Mouse (Mus musculus): ENCODE results near the gene Tagln. TPM values are rescaled to one million over a fixed set of nuclear protein-coding genes. Genes with fewer than 3 reads are reported as not detected.

The Tagln gene
- polyA plus RNA-seq, 1 experiment: 279 TPM

- TF ChIP-seq POLR2A (IDR thresholded peaks at IDR 0.05; ENCODE audit: borderline replicate concordance, extremely low read depth, low read depth, low read length): no peak
- TF ChIP-seq CTCF (IDR thresholded peaks at IDR 0.05; ENCODE audit: insufficient read depth, low read length): no peak
- no peak for DNase-seq
- WGBS: 69% methylated on average over 2 of the region's 2 CpGs
- H3K4me3 ChIP-seq (replicated peaks; ENCODE audit: extremely low read depth, low read depth, low read length): no peak overlapping the region
- H3K4me1 ChIP-seq (ENCODE audit: control insufficient read depth, insufficient read depth, low read length): no peaks in the 10 kb centered on the region
Observed at GRCm38 (mm10) chr9:45961855-45962254, 26.0 kb upstream of the Tagln start.

- no peak for TF ChIP-seq CTCF (IDR thresholded peaks at IDR 0.05; ENCODE audit: insufficient read depth, low read length)
- no peak for TF ChIP-seq POLR2A (IDR thresholded peaks at IDR 0.05; ENCODE audit: borderline replicate concordance, extremely low read depth, low read depth, low read length)
- Histone ChIP-seq H3K4me3 (replicated peaks; ENCODE audit: extremely low read depth, low read depth, low read length) (no peak overlapping the region), H3K4me1 (ENCODE audit: control insufficient read depth, insufficient read depth, low read length) (peaks cover 4% of the 10 kb centered on the region; the same call in 1 of the 2 replicates)
- no peak for DNase-seq
- WGBS: 68% methylated on average over 7 of the region's 7 CpGs
Observed at GRCm38 (mm10) chr9:45959661-45960060, 23.8 kb upstream of the Tagln start.

- WGBS: 44% methylated on average over 4 of the region's 4 CpGs
- TF ChIP-seq CTCF (IDR thresholded peaks at IDR 0.05; ENCODE audit: insufficient read depth, low read length) (no peak), POLR2A (IDR thresholded peaks at IDR 0.05; ENCODE audit: borderline replicate concordance, extremely low read depth, low read depth, low read length) (no peak)
- Histone ChIP-seq H3K4me1 (ENCODE audit: control insufficient read depth, insufficient read depth, low read length) (peaks cover 4% of the 10 kb centered on the region; the same call in 1 of the 2 replicates), H3K4me3 (replicated peaks; ENCODE audit: extremely low read depth, low read depth, low read length) (no peak overlapping the region)
- no peak for DNase-seq
Observed at GRCm38 (mm10) chr9:45958851-45959250, 23.0 kb upstream of the Tagln start.

GRCm38 (mm10) chr9:45958023-45958670 lies 22.3 kb upstream of the Tagln start:
- Histone ChIP-seq H3K4me3 (replicated peaks; ENCODE audit: extremely low read depth, low read depth, low read length) (no peak overlapping the region), H3K4me1 (ENCODE audit: control insufficient read depth, insufficient read depth, low read length) (peaks cover 8% of the 10 kb centered on the region)
- no peak for DNase-seq
- 41% methylated on average over 7 of the region's 7 CpGs for WGBS
- TF ChIP-seq CTCF (IDR thresholded peaks at IDR 0.05; ENCODE audit: insufficient read depth, low read length) (no peak), POLR2A (IDR thresholded peaks at IDR 0.05; ENCODE audit: borderline replicate concordance, extremely low read depth, low read depth, low read length) (no peak)

GRCm38 (mm10) chr9:45955107-45955963 lies 19.5 kb upstream of the Tagln start, which contains the start of gene Sidt2:
Sidt2 (minus strand) TSS chr9:45955258.
- Histone ChIP-seq H3K4me3 (replicated peaks; ENCODE audit: extremely low read depth, low read depth, low read length) (peak within 1 kb of the TSS; percentile 75), H3K4me1 (ENCODE audit: control insufficient read depth, insufficient read depth, low read length) (peaks cover 10% of the 10 kb centered on the region)
- TF ChIP-seq CTCF (IDR thresholded peaks at IDR 0.05; ENCODE audit: insufficient read depth, low read length): no peak
- TF ChIP-seq POLR2A (IDR thresholded peaks at IDR 0.05; ENCODE audit: borderline replicate concordance, extremely low read depth, low read depth, low read length): no peak; the same call in none of the 2 replicates
- WGBS: under 1% methylated on average over 48 of the region's 48 CpGs
- DNase-seq: peak; percentile 88

DNA sequence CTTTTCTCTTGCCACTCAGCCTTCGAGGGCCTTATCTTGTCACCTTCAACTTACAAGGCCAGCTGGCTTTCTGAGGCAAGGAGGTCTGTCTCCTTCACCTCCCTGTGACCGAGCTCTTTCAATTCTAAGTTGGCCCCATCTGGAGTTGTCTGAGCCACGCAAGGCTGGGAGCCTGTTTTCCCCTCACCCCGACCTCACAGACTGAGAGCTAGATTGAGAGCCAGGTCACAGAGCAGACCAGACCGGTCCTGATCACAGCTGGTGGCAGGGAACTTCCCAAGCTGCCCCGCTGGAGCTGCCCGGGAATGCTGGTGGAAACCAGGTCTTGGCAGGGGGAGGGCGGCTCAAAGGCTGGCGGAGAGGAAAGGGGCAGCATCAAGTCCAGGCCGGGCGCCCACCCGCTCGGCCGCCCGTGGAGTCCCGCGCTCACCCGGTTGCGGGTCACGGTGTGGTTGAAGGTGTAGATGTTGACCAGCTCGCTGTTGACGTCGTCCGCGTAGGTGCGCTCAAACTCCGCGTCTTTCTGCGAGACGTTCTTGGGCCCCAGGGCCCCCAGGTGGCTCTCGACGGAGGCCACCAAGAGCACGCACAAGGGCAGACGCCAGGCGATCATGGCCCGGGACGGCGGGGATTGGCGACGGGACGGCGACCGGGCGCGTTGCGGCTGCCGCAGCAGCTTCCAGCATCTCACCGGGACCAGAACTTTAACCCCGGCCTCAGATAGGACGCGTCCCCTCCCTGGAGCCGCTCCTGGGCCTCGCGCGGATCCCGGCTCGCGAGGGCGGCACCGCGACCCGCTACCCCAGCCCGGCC lies 18.6 kb upstream of the Tagln start:
- Histone ChIP-seq H3K4me3 (replicated peaks; ENCODE audit: extremely low read depth, low read depth, low read length) (peak overlapping the region; percentile 75), H3K4me1 (ENCODE audit: control insufficient read depth, insufficient read depth, low read length) (peaks cover 10% of the 10 kb centered on the region)
- TF ChIP-seq CTCF (IDR thresholded peaks at IDR 0.05; ENCODE audit: insufficient read depth, low read length) (no peak), POLR2A (IDR thresholded peaks at IDR 0.05; ENCODE audit: borderline replicate concordance, extremely low read depth, low read depth, low read length) (0 out of 2 replicates have a peak, but pooled peaks have one; percentile 25)
- DNase-seq: peak; percentile 67
- under 1% methylated on average over 62 of the region's 63 CpGs for WGBS

DNA sequence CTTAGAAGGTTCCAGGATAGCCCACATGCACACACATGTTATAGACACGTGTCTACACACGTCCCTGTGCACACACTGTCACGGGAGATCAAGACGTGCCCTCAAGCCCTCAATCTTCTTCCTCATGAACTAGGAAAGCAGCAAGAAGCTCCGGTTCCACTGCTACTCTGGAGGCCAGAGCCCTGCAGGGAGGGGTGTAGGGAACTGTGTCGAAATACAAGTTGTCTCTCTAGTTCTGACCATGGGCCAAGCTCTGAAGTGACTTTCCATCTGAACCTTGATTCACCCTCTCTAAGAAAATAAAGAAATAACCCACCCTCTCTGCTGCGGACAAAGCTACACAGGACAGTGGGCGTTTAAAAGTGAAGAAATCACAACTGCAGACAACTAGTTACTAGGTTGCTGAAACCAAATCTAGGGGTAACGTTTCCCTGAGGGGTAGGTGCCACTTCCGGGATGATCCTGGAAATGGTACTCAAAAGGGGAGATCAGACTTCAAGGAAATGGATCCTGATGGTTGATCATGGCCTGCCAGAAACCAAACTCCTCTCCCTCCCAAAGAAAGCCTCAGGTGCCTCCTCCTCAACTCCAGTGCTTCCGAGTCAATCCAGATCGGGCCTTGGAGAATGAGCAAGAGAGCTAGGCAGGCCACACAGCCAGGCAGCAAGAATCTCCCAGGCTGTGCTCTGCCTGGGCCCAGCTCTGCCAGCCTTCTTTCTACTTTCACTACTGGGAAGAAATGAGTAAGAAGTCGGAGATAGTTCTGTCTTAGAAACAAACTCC lies 17.8 kb upstream of the Tagln start:
- Histone ChIP-seq H3K4me3 (replicated peaks; ENCODE audit: extremely low read depth, low read depth, low read length) (peak overlapping the region; percentile 75), H3K4me1 (ENCODE audit: control insufficient read depth, insufficient read depth, low read length) (peaks cover 10% of the 10 kb centered on the region)
- no peak for TF ChIP-seq POLR2A (IDR thresholded peaks at IDR 0.05; ENCODE audit: borderline replicate concordance, extremely low read depth, low read depth, low read length)
- no peak for TF ChIP-seq CTCF (IDR thresholded peaks at IDR 0.05; ENCODE audit: insufficient read depth, low read length)
- no peak for DNase-seq
- WGBS: 24% methylated on average over 13 of the region's 13 CpGs

DNA sequence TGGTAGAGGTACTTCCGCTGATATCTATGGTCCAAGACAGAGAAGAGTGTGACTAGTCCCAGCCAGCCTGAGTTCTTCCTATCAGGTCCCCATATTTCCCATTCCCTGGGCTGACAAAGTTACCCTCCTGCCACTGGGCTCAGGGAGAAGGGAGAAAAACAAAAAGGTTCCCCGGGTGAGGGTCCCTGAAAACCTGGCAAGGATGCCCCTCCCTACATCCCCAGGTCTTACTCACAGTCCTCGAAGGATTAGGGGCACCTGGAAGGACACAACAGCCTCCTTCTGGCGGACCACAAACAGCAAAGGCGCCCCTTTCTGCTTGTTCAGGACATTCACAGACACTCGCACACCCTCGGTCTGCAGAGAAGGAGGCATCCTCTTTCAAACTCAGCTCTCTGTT lies 17.0 kb upstream of the Tagln start:
- TF ChIP-seq CTCF (IDR thresholded peaks at IDR 0.05; ENCODE audit: insufficient read depth, low read length) (no peak), POLR2A (IDR thresholded peaks at IDR 0.05; ENCODE audit: borderline replicate concordance, extremely low read depth, low read depth, low read length) (no peak)
- H3K4me3 ChIP-seq (replicated peaks; ENCODE audit: extremely low read depth, low read depth, low read length): peak overlapping the region; percentile 55
- no peak for DNase-seq
- 77% methylated on average over 7 of the region's 7 CpGs for WGBS
- H3K4me1 ChIP-seq (ENCODE audit: control insufficient read depth, insufficient read depth, low read length): peaks cover 10% of the 10 kb centered on the region
